ENCODE assay signal across 10 mouse cellular contexts in the genomic region with DNA sequence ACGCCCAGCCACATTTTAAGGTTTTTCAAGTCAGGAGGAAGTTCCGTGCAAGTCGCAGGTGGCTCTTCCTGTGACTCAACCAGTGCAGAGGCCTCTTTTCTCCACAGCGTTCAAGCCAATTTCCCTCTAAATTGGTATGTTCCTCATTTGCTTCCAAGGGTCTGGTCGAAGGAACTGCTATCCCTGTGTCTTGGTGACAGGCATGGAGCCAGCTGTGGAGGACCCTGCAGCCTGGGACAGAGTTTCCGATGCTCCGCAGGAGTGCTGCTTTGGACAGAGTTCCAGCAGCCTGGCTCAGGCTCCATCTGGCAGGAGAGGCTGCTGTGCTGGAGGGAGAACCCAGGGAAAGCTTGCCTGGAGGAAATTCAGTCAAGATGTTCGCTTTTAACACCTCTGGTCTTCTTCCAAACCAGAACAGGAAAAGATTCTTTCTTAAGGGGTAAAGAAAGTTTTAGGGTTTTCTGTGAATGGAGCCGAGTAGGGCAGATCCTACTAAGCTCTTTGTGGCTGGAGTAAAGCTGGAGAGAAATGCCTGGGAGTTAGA. TPM values are rescaled to one million over a fixed set of nuclear protein-coding genes. Genes with fewer than 3 reads are reported as not detected.
DNase-seq lines count a peak whose midpoint lies in the region; ATAC-seq and TF ChIP-seq lines count a peak whose summit lies in the region.
"Had no signal": no experiment of that assay in that cellular context is flagged by ENCODE, and none has a peak within 500 bp of the region (broad histone marks: within the 10 kb centered on the region; RNA-seq: fewer than 3 reads in every experiment).

No protein-coding gene starts in this region.

- peak; percentile 71 for DNase-seq in hindbrain, postnatal 0 days (ENCODE audit: low spot score)
- no peak for DNase-seq in hindbrain, embryonic 14.5 days (ENCODE audit: low spot score)
- peak; percentile 28 to 34 for DNase-seq in gastrocnemius, adult 8-10 months (ENCODE audit: low spot score in 2 of 2)
- peak; percentile 30 to 45 for DNase-seq in left cerebral cortex, adult 2 months (ENCODE audit: extremely low spot score in 1 of 2, low spot score in 2 of 2)
- peak; percentile 33 to 58 for DNase-seq in right cerebral cortex, adult 2 months (ENCODE audit: low spot score in 2 of 2)
- no peak for DNase-seq in midbrain, embryonic 11.5 days (ENCODE audit: low spot score, missing footprints)
- no peak for DNase-seq in thymus, postnatal 0 days (ENCODE audit: low spot score)

- no peaks in the 10 kb centered on the region for H3K27me3 ChIP-seq in hindbrain, postnatal 0 days (ENCODE audit: insufficient read depth, low read length)
- H3K27me3 ChIP-seq in hindbrain, embryonic 14.5 days (ENCODE audit: control insufficient read depth, insufficient read depth, low read length): no peaks in the 10 kb centered on the region
- no peaks in the 10 kb centered on the region for H3K27me3 ChIP-seq in midbrain, embryonic 11.5 days (ENCODE audit: control insufficient read depth, insufficient read depth, low read length)
- H3K27me3 ChIP-seq: neural tube, embryonic 13.5 days had no signal

- no peak overlapping the region for H3K4me2 ChIP-seq in hindbrain, postnatal 0 days (ENCODE audit: low read depth, low read length)
- no peak overlapping the region for H3K4me2 ChIP-seq in hindbrain, embryonic 14.5 days (replicated peaks)
- H3K4me2 ChIP-seq in midbrain, embryonic 11.5 days: no peak overlapping the region
- H3K4me2 ChIP-seq: neural tube, embryonic 13.5 days had no signal

- no peak overlapping the region for H3K9ac ChIP-seq in hindbrain, postnatal 0 days (replicated peaks; ENCODE audit: low read length)
- H3K9ac ChIP-seq in hindbrain, embryonic 14.5 days: no peak overlapping the region
- H3K9ac ChIP-seq in midbrain, embryonic 11.5 days (ENCODE audit: low read length): no peak overlapping the region
- H3K9ac ChIP-seq: neural tube, embryonic 13.5 days had no signal

- intact Hi-C loops in left cerebral cortex, adult 2 months (cut with DNase I): no loop called here

- ATAC-seq in hindbrain, postnatal 0 days: peak; percentile 45; the same call in 1 of the 2 replicates
- no peak for ATAC-seq in hindbrain, embryonic 14.5 days (ENCODE audit: low FRiP score)
- no peak for ATAC-seq in midbrain, embryonic 11.5 days (ENCODE audit: low FRiP score)

- no peak overlapping the region for H3K4me3 ChIP-seq in hindbrain, postnatal 0 days (ENCODE audit: low read length)
- H3K4me3 ChIP-seq in hindbrain, embryonic 14.5 days (replicated peaks; ENCODE audit: low read length): no peak overlapping the region
- no peak overlapping the region for H3K4me3 ChIP-seq in bone marrow macrophage, adult 2 months (ENCODE audit: insufficient read depth, low read length)
- H3K4me3 ChIP-seq in left cerebral cortex, adult 2 months: no peak overlapping the region
- H3K4me3 ChIP-seq in midbrain, embryonic 11.5 days (ENCODE audit: low read depth, low read length): no peak overlapping the region
- H3K4me3 ChIP-seq: neural tube, embryonic 13.5 days had no signal

- peak overlapping the region; percentile 54; the same call in 1 of the 2 replicates for H3K27ac ChIP-seq in hindbrain, postnatal 0 days
- H3K27ac ChIP-seq in hindbrain, embryonic 14.5 days: no peak overlapping the region
- peak overlapping the region; percentile 97 for H3K27ac ChIP-seq in bone marrow macrophage, adult 2 months (ENCODE audit: insufficient read depth, low read depth, low read length)
- peak overlapping the region; percentile 57 for H3K27ac ChIP-seq in left cerebral cortex, adult 2 months
- no peak overlapping the region for H3K27ac ChIP-seq in midbrain, embryonic 11.5 days (ENCODE audit: low read depth, low read length)
- H3K27ac ChIP-seq: neural tube, embryonic 13.5 days had no signal

- H3K36me3 ChIP-seq in hindbrain, postnatal 0 days (ENCODE audit: insufficient read depth, low read length): no peaks in the 10 kb centered on the region
- no peaks in the 10 kb centered on the region for H3K36me3 ChIP-seq in hindbrain, embryonic 14.5 days (replicated peaks; ENCODE audit: control insufficient read depth, insufficient read depth)
- H3K36me3 ChIP-seq in midbrain, embryonic 11.5 days (ENCODE audit: control insufficient read depth, insufficient read depth, low read length): no peaks in the 10 kb centered on the region
- H3K36me3 ChIP-seq: G1E; neural tube, embryonic 13.5 days had no signal

- peaks cover 5% of the 10 kb centered on the region; the same call in 1 of the 2 replicates for H3K4me1 ChIP-seq in hindbrain, postnatal 0 days (ENCODE audit: insufficient read depth, low read length)
- H3K4me1 ChIP-seq in hindbrain, embryonic 14.5 days (replicated peaks; ENCODE audit: control insufficient read depth, insufficient read depth, low read length): no peaks in the 10 kb centered on the region
- peaks cover 59% of the 10 kb centered on the region for H3K4me1 ChIP-seq in bone marrow macrophage, adult 2 months (ENCODE audit: control insufficient read depth, insufficient read depth, low read length)
- no peaks in the 10 kb centered on the region for H3K4me1 ChIP-seq in midbrain, embryonic 11.5 days (ENCODE audit: control insufficient read depth, insufficient read depth, low read length)
- H3K4me1 ChIP-seq: neural tube, embryonic 13.5 days had no signal

- TF ChIP-seq CTCF in hindbrain, postnatal 0 days (IDR thresholded peaks at IDR 0.05; ENCODE audit: low read depth): no peak
- TF ChIP-seq CTCF in bone marrow macrophage, adult 2 months (IDR thresholded peaks at IDR 0.05; ENCODE audit: low read depth, low read length): no peak
- TF ChIP-seq CTCF in left cerebral cortex, adult 2 months (IDR thresholded peaks at IDR 0.05): no peak

- 52% methylated on average over 9 of the region's 9 CpGs for WGBS in hindbrain, postnatal 0 days
- 71% methylated on average over 9 of the region's 9 CpGs for WGBS in hindbrain, embryonic 14.5 days
- WGBS in midbrain, embryonic 11.5 days: 71% methylated on average over 9 of the region's 9 CpGs

- no peaks in the 10 kb centered on the region for H3K9me3 ChIP-seq in hindbrain, postnatal 0 days (ENCODE audit: low read length)
- no peaks in the 10 kb centered on the region for H3K9me3 ChIP-seq in hindbrain, embryonic 14.5 days (ENCODE audit: control insufficient read depth, low read length)
- no peaks in the 10 kb centered on the region for H3K9me3 ChIP-seq in midbrain, embryonic 11.5 days (ENCODE audit: control insufficient read depth, low read length)
- H3K9me3 ChIP-seq: neural tube, embryonic 13.5 days had no signal

- TF ChIP-seq POLR2A in bone marrow macrophage, adult 2 months (IDR thresholded peaks at IDR 0.05; ENCODE audit: borderline replicate concordance, low read depth, low read length): no peak

RNA-seq across cellular contexts. Expression of a gene that starts 27.1 kb away (rescaled TPM):
- 73.1 and 76.0 TPM in 2 replicates for total RNA-seq in hindbrain, postnatal 0 days (2014; rRNA removed)
- 43.8 and 46.8 TPM in 2 replicates for polyA plus RNA-seq in hindbrain, postnatal 0 days (2015; fragmentation: Nextera tagmentation; extraction: Ambion mirVana)
- polyA plus RNA-seq in hindbrain, embryonic 14.5 days (2014; fragmentation: Nextera tagmentation; extraction: Ambion mirVana): 19.4 and 21.8 TPM in 2 replicates
- polyA plus RNA-seq in bone marrow macrophage, adult 2 months (2012; ENCODE audit: insufficient read depth, insufficient read length, missing spikeins): 315 and 355 TPM in 2 replicates
- total RNA-seq in gastrocnemius, adult 8-10 months (2022): 1 to 10 TPM; 4.2 to 7.8 (median 5.1) TPM
- 100 to 1,000 TPM; 539 to 559 TPM for total RNA-seq in left cerebral cortex, adult 2 months (2021)
- polyA plus RNA-seq in midbrain, embryonic 11.5 days (2014; fragmentation: Nextera tagmentation; extraction: Ambion mirVana): 2.3 and 2.8 TPM in 2 replicates
- 7.5 and 7.7 TPM in 2 replicates for polyA plus RNA-seq in thymus, postnatal 0 days (2015; fragmentation: Nextera tagmentation; extraction: Ambion mirVana)
- polyA plus RNA-seq: G1E had no signal

Comparison
In these comparisons a context has a peak if more than half of its experiments do, and no peak if none do; other contexts are left out.
1. DNase-seq: peak in hindbrain, postnatal 0 days (single experiment), gastrocnemius, adult 8-10 months (2 of 2), left cerebral cortex, adult 2 months (2 of 2) and right cerebral cortex, adult 2 months (2 of 2); none in hindbrain, embryonic 14.5 days (single experiment), midbrain, embryonic 11.5 days (single experiment) and thymus, postnatal 0 days (single experiment).
2. H3K27ac ChIP-seq: peak in hindbrain, postnatal 0 days (single experiment), bone marrow macrophage, adult 2 months (single experiment) and left cerebral cortex, adult 2 months (single experiment); none in hindbrain, embryonic 14.5 days (single experiment) and midbrain, embryonic 11.5 days (single experiment).